Mouse (Mus musculus): ENCODE measurements around the gene Sox5. TPM values are rescaled to one million over a fixed set of nuclear protein-coding genes. Genes with fewer than 3 reads are reported as not detected.

Gene Sox5
- polyA plus RNA-seq, 1 experiment = 2.8 TPM

DNA sequence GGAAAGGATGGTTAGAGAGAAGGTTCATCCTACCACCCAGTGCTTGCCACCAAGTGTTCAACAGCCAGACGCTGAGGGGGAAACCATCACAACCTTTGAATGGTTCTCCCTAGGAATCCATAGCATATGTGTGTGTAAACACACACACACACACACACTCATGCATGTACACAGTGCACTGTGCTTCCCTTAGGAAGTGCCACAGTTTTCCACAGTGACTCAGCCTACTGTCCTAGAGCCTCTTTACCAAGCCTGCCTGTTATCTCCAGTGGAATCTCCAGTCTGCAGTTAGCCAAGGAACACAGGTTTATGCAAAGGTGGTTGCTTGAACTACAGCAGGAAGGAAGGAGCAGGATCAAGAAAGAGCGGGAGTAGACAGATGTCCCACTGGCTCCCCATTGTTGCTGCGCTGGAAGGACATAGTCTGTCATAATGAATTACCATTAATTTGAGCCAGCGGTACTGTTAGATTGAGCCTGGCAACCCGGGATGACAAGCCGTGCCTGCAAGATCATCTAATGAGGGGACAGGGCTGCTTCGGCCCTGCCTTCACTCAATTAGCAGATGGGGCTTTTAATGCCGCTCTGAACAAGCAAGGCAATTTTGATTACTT is 335.9 kb downstream of the Sox5 start:
- TF ChIP-seq CTCF (IDR thresholded peaks at IDR 0.05; ENCODE audit: borderline replicate concordance, insufficient read depth, low read length) (no peak), POLR2A (IDR thresholded peaks at IDR 0.05; ENCODE audit: low read depth, low read length) (no peak)
- Histone ChIP-seq H3K4me3 (ENCODE audit: insufficient read depth, low read length) (no peak overlapping the region), H3K27ac (ENCODE audit: insufficient read depth, low read length) (no peak overlapping the region), H3K4me1 (ENCODE audit: control insufficient read depth, insufficient read depth, low read length) (no peaks in the 10 kb centered on the region)

DNA sequence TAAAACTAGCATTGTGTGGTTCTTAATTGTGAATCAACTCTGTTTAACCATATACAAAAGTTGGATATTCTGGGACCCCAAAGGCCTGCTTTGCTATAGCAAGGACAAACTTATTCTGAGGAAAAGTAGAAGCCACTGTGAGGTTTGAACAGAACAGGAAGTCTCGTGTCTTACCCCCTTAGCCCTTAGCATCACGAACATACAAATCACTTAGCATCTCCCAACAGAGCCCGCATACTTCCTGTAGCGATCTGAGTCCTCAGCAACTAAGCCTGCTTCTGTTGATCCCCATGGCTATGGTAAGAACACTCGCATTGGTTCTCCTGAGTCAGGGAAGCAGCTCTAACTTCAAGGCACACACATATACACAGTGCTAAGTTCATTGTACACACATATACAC is 337.4 kb downstream of the Sox5 start:
- Histone ChIP-seq H3K27ac (ENCODE audit: insufficient read depth, low read length) (no peak overlapping the region), H3K4me1 (ENCODE audit: control insufficient read depth, insufficient read depth, low read length) (no peaks in the 10 kb centered on the region), H3K4me3 (ENCODE audit: insufficient read depth, low read length) (no peak overlapping the region)
- TF ChIP-seq POLR2A (IDR thresholded peaks at IDR 0.05; ENCODE audit: low read depth, low read length) (no peak), CTCF (IDR thresholded peaks at IDR 0.05; ENCODE audit: borderline replicate concordance, insufficient read depth, low read length) (no peak)

DNA sequence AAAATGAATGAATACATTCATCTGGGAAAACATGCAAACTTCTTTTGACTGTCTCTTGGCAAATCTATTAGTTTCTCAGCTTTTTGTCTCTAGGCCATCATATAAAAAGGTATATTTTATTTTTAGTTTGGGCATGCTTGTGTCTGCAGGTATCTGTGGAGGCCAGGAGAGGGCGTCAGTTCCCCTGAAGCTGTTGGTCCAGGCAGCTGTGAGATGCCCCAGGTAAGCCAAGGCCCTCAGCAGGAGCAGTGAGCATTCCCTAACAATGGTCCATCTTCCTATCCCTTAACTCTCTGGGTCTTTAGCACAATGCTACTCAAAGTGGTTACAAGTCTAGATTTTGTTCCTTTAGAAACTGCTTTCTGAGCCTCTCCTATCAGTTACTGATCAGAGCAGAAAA is 338.1 kb downstream of the Sox5 start:
- TF ChIP-seq CTCF (IDR thresholded peaks at IDR 0.05; ENCODE audit: borderline replicate concordance, insufficient read depth, low read length) (no peak), POLR2A (IDR thresholded peaks at IDR 0.05; ENCODE audit: low read depth, low read length) (no peak)
- no peak overlapping the region for H3K4me3 ChIP-seq (ENCODE audit: insufficient read depth, low read length)
- no peaks in the 10 kb centered on the region for H3K4me1 ChIP-seq (ENCODE audit: control insufficient read depth, insufficient read depth, low read length)
- no peak overlapping the region for H3K27ac ChIP-seq (ENCODE audit: insufficient read depth, low read length)

DNA sequence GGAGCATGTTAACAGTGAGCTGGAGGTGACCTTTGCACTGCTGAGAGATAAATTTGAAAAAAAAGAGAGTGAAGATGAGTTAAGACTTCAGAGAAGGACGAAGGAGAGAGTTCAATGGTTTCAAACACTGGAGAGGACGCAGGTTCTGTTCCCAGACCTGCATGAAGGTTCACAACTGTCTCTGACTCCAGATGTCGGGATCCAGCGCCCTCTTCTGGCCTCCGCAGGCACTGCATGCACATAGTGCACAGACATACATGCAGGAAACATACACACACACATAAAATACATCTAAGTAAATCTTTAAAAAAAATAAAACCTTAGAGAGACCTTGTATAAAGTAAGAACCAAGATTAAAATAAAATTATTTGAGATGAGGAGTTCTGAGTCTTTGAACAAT is 352.5 kb downstream of the Sox5 start:
- no peak for TF ChIP-seq CTCF (IDR thresholded peaks at IDR 0.05; ENCODE audit: borderline replicate concordance, insufficient read depth, low read length)
- no peak for TF ChIP-seq POLR2A (IDR thresholded peaks at IDR 0.05; ENCODE audit: low read depth, low read length)
- Histone ChIP-seq H3K27ac (ENCODE audit: insufficient read depth, low read length) (no peak overlapping the region), H3K4me3 (ENCODE audit: insufficient read depth, low read length) (no peak overlapping the region), H3K4me1 (ENCODE audit: control insufficient read depth, insufficient read depth, low read length) (no peaks in the 10 kb centered on the region)

DNA sequence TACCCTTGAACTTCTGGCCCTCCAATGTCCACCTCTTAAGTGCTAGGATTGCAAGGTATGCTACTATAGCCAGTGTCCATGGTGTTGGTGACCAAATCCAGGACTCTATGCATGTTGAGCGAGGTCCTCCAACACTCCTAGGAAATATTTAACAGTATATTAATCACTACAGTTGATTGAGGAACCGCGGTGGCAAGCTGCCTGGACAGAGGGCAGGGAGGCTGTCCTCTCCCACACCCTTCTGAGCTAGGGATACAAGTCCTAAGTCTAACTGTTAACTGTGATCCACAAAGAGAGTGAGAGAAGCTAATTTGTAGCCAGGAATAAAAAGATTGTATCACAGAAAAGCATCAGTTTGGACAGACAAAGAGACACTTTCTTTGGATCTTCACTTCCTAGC is 373.7 kb downstream of the Sox5 start:
- H3K4me1 ChIP-seq (ENCODE audit: control insufficient read depth, insufficient read depth, low read length) = no peaks in the 10 kb centered on the region
- TF ChIP-seq POLR2A (IDR thresholded peaks at IDR 0.05; ENCODE audit: low read depth, low read length) (no peak), CTCF (IDR thresholded peaks at IDR 0.05; ENCODE audit: borderline replicate concordance, insufficient read depth, low read length) (no peak)
- no peak overlapping the region for H3K27ac ChIP-seq (ENCODE audit: insufficient read depth, low read length)
- H3K4me3 ChIP-seq (ENCODE audit: insufficient read depth, low read length) = no peak overlapping the region

DNA sequence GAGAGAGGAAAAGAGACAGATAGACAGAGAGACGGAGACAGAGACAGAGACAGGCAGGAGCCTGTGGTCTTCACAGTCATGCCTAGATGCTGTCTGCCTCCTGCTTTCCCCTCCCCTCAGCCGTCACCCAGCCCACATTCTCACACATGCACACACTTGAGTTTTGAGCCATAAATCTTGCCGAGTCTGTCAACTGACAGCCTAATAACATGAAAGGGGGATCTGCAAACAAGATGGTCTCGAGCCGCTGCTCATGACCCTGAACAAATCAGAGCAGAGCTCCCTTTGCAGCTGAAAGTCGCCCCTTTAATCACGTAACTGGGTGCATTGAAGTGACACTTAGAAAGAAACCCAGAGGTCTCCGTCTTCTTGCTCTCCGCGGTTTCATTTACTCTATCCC is 383.7 kb downstream of the Sox5 start:
- Histone ChIP-seq H3K27ac (ENCODE audit: insufficient read depth, low read length) (no peak overlapping the region), H3K4me3 (ENCODE audit: insufficient read depth, low read length) (no peak overlapping the region), H3K4me1 (ENCODE audit: control insufficient read depth, insufficient read depth, low read length) (no peaks in the 10 kb centered on the region)
- TF ChIP-seq CTCF (IDR thresholded peaks at IDR 0.05; ENCODE audit: borderline replicate concordance, insufficient read depth, low read length) = no peak
- no peak for TF ChIP-seq POLR2A (IDR thresholded peaks at IDR 0.05; ENCODE audit: low read depth, low read length)

DNA sequence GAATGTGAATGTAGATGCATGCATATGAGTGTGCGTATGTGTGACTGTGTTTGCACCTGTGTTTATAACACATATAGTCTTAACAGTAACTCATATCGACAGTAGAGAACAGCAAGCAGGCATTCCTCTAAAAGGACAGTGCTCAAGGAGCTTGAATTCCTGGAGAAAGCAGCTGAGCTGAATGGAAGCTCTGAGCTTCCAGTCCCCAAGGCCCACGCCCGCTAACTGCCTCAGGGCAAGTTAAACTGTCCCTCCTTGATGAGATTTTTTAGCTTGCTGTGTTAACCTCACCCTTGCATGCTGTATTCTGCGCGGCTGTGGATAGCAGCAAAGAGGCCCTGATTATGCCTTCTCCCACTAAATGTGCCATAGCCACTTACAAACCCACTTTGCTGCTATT is 388.6 kb downstream of the Sox5 start:
- Histone ChIP-seq H3K4me1 (ENCODE audit: control insufficient read depth, insufficient read depth, low read length) (no peaks in the 10 kb centered on the region), H3K27ac (ENCODE audit: insufficient read depth, low read length) (no peak overlapping the region), H3K4me3 (ENCODE audit: insufficient read depth, low read length) (no peak overlapping the region)
- TF ChIP-seq POLR2A (IDR thresholded peaks at IDR 0.05; ENCODE audit: low read depth, low read length) = no peak
- no peak for TF ChIP-seq CTCF (IDR thresholded peaks at IDR 0.05; ENCODE audit: borderline replicate concordance, insufficient read depth, low read length)

DNA sequence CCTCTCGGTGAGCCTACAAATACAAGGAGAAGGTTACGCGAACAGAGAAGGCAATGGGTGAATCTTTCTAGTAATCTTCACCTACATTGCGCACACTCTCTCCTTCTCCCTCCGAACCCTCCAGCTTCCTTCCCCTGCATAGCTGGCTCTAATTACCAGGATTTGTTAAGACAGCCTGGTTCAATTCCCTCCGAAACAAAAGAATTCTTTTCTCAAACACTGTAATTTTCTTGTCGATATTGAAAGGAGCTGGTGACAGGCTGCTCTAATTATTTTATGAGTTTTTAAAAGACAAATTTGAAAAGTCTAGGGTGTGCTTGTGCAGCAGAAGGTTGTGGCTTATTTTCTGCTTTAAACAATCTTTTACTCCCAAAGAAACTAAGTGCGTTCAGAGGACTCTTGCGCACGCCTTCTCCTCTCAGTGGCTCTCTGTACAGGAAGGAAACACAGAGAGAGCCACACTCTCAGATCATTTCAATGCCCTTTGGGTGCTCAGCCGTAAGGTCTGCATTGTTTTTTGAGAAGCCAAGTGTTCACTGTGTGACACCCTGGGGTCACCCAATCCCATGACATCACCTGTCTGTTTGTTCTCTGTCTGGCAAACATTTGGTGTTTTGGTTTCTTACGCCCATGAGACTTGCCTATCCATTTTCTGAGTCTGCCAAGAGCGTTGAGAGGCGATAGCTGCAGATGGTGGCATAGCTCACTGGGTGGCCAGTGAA is 392.3 kb downstream of the Sox5 start:
- Histone ChIP-seq H3K4me1 (ENCODE audit: control insufficient read depth, insufficient read depth, low read length) (no peaks in the 10 kb centered on the region), H3K27ac (ENCODE audit: insufficient read depth, low read length) (no peak overlapping the region), H3K4me3 (ENCODE audit: insufficient read depth, low read length) (no peak overlapping the region)
- no peak for TF ChIP-seq CTCF (IDR thresholded peaks at IDR 0.05; ENCODE audit: borderline replicate concordance, insufficient read depth, low read length)
- no peak for TF ChIP-seq POLR2A (IDR thresholded peaks at IDR 0.05; ENCODE audit: low read depth, low read length)

DNA sequence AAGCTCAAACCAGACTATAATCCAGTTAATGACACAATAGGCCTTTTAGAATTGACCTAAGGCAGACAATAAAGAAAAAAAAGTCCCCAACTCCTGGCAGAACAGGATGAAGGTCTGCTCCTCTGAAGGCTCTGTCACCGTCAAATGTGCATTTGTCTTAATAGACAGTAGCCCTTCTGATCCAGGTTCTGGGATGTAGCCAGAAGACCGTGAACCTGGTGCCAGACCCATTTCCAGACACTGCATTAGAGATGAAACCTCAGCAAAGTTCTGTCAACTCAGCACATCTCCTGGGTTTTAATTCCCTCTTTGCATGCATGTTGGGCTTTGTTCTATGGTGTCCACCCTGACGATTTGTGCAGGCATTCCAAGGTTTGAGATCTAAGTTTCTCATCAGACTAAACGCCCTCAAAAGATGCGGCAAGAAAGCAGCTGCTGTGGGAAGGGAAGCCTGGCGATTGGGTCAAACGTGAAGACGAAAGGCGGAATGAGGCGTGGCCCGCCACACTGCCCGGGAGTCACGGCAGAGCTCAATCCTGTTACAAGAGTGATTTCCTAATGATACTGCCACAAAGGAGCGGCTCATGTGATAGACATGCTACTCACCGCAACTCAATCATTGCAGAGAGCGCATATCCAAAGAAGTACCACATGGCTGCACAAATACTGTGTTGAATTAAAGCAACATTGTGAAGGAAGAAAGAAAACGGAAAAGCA is 394.1 kb downstream of the Sox5 start:
- Histone ChIP-seq H3K27ac (ENCODE audit: insufficient read depth, low read length) (no peak overlapping the region), H3K4me1 (ENCODE audit: control insufficient read depth, insufficient read depth, low read length) (no peaks in the 10 kb centered on the region), H3K4me3 (ENCODE audit: insufficient read depth, low read length) (no peak overlapping the region)
- TF ChIP-seq POLR2A (IDR thresholded peaks at IDR 0.05; ENCODE audit: low read depth, low read length) = no peak
- TF ChIP-seq CTCF (IDR thresholded peaks at IDR 0.05; ENCODE audit: borderline replicate concordance, insufficient read depth, low read length) = no peak

DNA sequence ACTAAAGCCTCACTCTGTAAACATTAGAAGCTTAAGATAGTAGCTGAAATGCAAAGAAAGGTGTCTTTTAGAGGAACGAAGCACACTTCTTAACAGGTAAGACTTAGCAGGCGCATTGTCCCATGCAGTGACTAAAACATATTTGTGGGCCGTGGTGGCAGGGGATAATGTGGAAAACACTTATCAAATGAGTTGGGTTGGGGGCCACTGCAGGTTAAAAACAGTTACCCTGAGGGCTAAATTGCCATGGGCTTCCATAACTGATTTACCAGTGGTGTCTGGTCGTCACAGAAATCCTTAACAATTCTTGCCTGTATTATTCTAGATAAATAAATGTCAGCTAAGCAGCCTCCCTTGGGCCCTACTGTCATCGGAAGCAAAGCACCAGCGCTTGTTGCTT is 401.1 kb downstream of the Sox5 start:
- TF ChIP-seq CTCF (IDR thresholded peaks at IDR 0.05; ENCODE audit: borderline replicate concordance, insufficient read depth, low read length) (no peak), POLR2A (IDR thresholded peaks at IDR 0.05; ENCODE audit: low read depth, low read length) (no peak)
- no peaks in the 10 kb centered on the region for H3K4me1 ChIP-seq (ENCODE audit: control insufficient read depth, insufficient read depth, low read length)
- no peak overlapping the region for H3K27ac ChIP-seq (ENCODE audit: insufficient read depth, low read length)
- no peak overlapping the region for H3K4me3 ChIP-seq (ENCODE audit: insufficient read depth, low read length)

Measured in embryonic fibroblast, embryonic 13.5 days (primary cell).